Mouse (Mus musculus): ENCODE measurements around the gene Npr1. TPM values are rescaled to one million over a fixed set of nuclear protein-coding genes. Genes with fewer than 3 reads are reported as not detected.

The Npr1 gene
- polyA plus RNA-seq, 1 experiment from 2014 or later: 3.0 TPM

DNA sequence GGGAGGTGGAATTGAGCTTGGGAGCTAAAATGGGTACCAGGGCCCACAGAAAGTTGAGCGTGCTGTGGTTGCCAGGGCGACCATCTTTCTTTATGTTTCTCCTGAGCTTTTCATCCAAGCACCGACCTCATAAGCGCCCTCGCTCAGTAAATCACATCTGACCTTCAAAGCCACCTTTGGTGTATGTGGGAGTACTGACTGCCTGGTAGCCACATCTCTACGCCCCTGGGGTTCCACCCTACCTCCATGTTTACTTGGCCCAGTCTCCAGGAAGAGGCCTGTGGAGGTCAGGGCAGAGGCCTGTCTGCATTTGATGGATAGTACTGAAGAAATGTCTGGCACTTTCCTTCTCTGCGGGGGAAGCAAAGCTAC is 18.6 kb downstream of the Npr1 start:
- Histone ChIP-seq H3K9me3 (no peaks in the 10 kb centered on the region), H3K36me3 (no peaks in the 10 kb centered on the region), H3K27me3 (ENCODE audit: insufficient read depth, poor library complexity, severe bottlenecking) (no peaks in the 10 kb centered on the region), H3K4me1 (replicated peaks) (peaks cover 38% of the 10 kb centered on the region), H3K27ac (peak overlapping the region; percentile 96), H3K4me3 (peak overlapping the region; percentile 50)
- DNase-seq (ENCODE audit: low spot score): no peak
- 35% methylated on average over 7 of the region's 7 CpGs for WGBS

DNA sequence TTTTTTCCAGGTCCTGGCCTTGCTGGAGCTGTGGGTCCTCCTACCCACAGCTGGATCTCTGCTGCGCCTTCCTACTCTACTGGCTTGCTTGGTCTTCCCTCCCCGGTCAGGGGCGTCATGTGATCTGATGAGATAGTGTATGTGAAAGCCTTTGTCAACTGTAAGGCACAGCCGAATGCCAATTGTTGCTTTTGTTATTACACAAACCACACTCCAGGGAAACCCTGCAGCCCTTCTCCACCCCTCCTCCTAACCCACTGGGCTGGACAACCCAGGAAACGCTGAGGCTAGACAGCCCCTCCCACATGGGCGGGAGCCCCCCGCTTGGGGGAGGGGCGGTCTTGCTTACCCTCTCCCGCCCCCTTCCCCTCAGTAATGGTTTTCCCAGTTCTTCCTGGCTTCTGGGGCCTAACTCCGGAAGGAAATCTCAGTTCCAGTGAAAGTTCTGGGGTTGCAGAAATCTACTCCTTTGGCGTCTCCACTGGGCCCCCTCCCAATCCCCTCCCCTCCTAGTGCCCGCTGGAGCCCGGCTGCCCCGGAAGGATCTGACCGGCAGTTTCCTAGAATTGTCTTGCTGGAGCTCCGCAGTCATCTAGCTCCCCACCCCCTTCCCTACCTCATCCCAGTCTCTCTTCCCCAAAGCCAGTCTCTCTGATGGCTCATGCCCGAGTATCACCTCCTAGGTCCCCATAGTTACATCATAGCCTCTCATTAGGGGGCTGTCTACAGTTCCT is 19.1 kb downstream of the Npr1 start:
- Histone ChIP-seq H3K27me3 (ENCODE audit: insufficient read depth, poor library complexity, severe bottlenecking) (no peaks in the 10 kb centered on the region), H3K4me3 (peak overlapping the region; percentile 50), H3K36me3 (no peaks in the 10 kb centered on the region), H3K4me1 (replicated peaks) (peaks cover 37% of the 10 kb centered on the region), H3K27ac (peak overlapping the region; percentile 96), H3K9me3 (no peaks in the 10 kb centered on the region)
- under 1% methylated on average over 17 of the region's 17 CpGs for WGBS
- peak; percentile 88 for DNase-seq (ENCODE audit: low spot score)

DNA sequence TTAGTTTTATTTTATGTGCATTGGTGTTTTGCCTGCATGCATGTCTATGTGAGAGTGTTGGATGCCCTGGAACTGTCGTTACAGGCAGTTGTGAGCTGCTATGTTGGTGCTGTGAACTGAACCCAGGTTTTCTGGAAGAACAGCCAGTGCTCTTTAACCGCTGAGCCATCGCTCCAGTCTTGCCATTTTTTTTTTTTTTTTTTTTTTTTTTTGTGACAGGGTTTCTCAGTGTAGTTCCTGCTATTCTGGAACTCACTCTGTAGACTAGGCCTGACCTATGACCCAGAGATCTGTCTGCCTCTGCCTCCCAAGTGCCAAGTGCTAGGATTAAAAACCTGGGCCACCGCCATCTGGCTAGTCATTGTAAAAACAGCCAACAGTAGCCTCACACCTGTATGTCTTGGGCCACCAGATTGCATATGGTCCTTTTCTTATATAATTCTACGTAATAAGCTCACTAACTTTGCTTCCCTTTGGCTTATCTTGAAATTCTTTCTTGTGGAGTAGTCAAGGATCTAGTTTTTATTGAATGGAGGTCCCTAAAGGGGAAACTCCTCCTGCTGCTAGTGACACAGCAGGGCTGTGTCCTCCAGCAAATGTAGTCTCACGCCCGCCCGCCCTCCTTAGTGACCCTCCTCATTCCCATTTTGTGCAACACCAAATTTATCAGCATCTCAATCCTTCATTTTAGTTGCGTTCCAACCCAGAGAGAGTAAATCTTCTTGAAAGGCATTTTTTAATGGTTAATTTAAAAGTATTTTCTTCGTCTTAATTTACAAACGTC is 20.1 kb downstream of the Npr1 start:
- H3K4me1 ChIP-seq (replicated peaks): peaks cover 27% of the 10 kb centered on the region
- no peak for DNase-seq (ENCODE audit: low spot score)
- no peaks in the 10 kb centered on the region for H3K9me3 ChIP-seq
- H3K36me3 ChIP-seq: no peaks in the 10 kb centered on the region
- peak overlapping the region; percentile 96 for H3K27ac ChIP-seq
- WGBS: 64% methylated on average over 11 of the region's 11 CpGs
- peak overlapping the region; percentile 50 for H3K4me3 ChIP-seq
- no peaks in the 10 kb centered on the region for H3K27me3 ChIP-seq (ENCODE audit: insufficient read depth, poor library complexity, severe bottlenecking)

DNA sequence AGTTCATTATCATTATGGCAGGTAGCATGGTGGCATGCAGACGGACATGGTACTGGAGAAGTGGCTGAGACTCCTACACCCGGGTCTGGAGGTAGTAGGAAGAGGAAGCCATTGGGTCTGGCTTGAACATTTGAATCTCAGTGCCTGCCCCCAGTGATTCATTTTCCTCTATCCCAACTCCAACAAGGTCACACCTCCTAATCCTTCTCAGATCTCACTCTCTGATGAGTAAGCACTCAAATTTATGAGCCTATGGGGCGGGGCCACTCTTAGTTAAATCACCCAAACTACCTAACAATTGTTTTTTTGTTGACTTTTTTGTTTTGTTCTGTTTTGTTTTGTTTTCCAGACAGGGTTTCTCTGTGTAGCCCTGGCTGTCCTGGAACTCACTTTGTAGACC is 21.7 kb downstream of the Npr1 start:
- no peak overlapping the region for H3K27ac ChIP-seq
- H3K36me3 ChIP-seq: no peaks in the 10 kb centered on the region
- H3K4me3 ChIP-seq: no peak overlapping the region
- WGBS: 87% methylated on average over 3 of the region's 3 CpGs
- no peaks in the 10 kb centered on the region for H3K27me3 ChIP-seq (ENCODE audit: insufficient read depth, poor library complexity, severe bottlenecking)
- DNase-seq (ENCODE audit: low spot score): no peak
- H3K9me3 ChIP-seq: no peaks in the 10 kb centered on the region
- peaks cover 26% of the 10 kb centered on the region for H3K4me1 ChIP-seq (replicated peaks)

DNA sequence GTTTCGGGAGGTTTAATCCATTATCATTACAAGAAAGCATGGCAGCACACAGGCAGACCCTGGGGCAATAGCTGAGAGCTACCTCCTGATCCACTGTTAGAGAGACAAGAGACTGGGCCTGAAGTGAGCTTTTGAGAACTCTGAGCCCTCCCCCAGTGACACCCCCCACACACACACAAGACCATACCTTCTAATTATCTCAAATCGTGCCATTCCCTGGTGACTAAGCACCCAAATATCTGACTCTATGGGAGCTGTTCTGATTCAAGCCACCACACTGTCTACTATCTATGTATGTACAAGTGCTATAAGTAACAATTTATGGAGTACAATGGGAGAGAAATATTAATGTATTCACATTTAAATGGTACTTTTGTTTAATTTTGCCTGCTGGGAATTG is 24.9 kb downstream of the Npr1 start:
- Histone ChIP-seq H3K4me3 (no peak overlapping the region), H3K27me3 (ENCODE audit: insufficient read depth, poor library complexity, severe bottlenecking) (no peaks in the 10 kb centered on the region), H3K4me1 (replicated peaks) (peaks cover 3% of the 10 kb centered on the region), H3K36me3 (no peaks in the 10 kb centered on the region), H3K27ac (no peak overlapping the region), H3K9me3 (no peaks in the 10 kb centered on the region)
- no peak for DNase-seq (ENCODE audit: low spot score)
- 93% methylated on average over 2 of the region's 2 CpGs for WGBS

DNA sequence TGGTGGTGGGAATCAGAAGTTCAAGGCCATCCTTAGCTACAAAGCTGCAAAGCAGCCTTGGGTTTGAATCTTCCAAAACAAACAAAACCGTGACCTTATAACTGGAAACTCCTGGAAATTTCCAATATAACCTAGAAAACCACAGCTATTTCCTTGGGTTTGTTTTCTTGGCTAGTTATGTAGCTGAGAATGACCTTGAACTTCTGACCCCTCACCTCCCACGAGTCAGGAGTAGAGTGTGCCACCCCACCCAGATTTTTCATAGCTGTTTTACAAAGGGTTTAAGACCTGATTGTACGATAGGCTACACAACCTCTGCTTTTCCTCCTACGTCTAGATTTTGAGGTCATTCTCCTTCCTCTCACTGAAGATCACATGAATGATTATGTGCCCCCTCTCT is 28.5 kb downstream of the Npr1 start:
- H3K36me3 ChIP-seq: no peaks in the 10 kb centered on the region
- WGBS: 84% methylated on average over 4 of the region's 4 CpGs
- H3K4me1 ChIP-seq (replicated peaks): peaks cover 8% of the 10 kb centered on the region
- DNase-seq (ENCODE audit: low spot score): no peak
- H3K27ac ChIP-seq: no peak overlapping the region
- no peaks in the 10 kb centered on the region for H3K9me3 ChIP-seq
- no peak overlapping the region for H3K4me3 ChIP-seq
- no peaks in the 10 kb centered on the region for H3K27me3 ChIP-seq (ENCODE audit: insufficient read depth, poor library complexity, severe bottlenecking)

DNA sequence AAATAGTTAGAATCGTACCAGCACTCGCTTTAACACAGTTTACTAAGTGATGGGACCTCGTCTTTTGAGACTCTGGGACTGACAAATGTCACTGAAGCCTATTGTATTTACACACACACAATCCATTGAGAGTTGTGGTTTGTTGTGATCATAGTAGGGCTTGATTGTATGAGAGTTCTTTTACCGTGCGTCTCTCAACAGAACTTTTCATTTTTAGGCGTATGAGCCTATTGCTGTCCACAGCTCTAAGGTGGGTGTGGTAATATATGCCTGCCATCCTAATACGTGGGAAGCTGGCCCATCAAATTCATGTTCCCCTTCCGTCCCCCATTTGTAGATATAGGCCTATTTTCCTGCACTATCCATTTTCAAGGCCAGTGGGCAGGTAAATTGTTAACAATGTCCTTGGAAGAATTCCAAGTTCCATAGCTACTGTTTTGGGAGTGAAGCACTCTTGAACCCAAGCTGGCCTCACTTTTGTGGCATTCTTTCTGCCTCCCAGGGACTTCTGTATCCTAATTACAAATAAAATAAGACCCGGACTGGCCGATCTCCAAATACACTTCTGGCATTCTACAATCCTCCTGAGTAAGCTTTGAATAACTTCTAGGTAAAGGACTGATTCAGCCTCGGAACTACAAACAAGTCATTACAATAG is 31.5 kb downstream of the Npr1 start:
- peak overlapping the region; percentile 99 for H3K27ac ChIP-seq
- H3K27me3 ChIP-seq (ENCODE audit: insufficient read depth, poor library complexity, severe bottlenecking): no peaks in the 10 kb centered on the region
- peaks cover 13% of the 10 kb centered on the region for H3K36me3 ChIP-seq
- 61% methylated on average over 11 of the region's 11 CpGs for WGBS
- no peak for DNase-seq (ENCODE audit: low spot score)
- peaks cover 31% of the 10 kb centered on the region for H3K4me1 ChIP-seq (replicated peaks)
- H3K4me3 ChIP-seq: peak overlapping the region; percentile 82
- no peaks in the 10 kb centered on the region for H3K9me3 ChIP-seq

DNA sequence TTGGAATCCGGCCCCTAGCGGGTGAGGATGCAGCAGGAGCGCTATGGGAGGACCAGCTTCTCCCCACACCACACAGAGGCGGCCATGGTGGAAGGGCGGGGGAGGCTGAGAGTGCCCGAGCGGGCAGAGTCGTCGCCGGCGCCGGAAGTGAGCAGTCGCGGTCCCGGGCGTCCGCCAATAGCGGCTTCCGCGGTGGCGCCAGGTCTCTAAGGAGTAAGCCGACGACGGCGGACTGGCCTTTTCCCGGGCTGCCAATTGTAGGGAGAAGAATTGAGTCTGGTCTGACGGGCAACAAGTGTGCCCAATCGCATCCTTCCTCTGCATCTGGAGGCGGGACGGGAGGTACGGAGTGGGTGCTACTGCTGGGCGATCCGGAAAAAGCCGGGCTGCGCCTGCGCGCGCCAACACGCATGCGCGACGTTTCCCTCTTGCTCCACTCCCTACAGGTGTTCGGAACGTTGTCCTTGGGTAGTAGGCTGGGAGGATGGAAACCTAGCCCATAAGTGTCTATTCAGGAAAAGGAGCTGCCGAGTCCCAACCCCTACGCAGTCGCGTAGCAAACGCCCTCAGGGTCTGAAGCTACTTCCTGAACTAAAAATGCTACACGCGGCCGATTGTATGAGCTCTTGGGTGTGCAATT is 32.2 kb downstream of the Npr1 start, which contains the start of gene Ints3:
Gene Ints3, minus strand, starts transcription at position 242 of the 640 bp plus-strand sequence.
- Histone ChIP-seq H3K9me3 (no peaks in the 10 kb centered on the region), H3K4me1 (replicated peaks) (peaks cover 34% of the 10 kb centered on the region), H3K4me3 (peak within 1 kb of the TSS; percentile 82), H3K27me3 (ENCODE audit: insufficient read depth, poor library complexity, severe bottlenecking) (no peaks in the 10 kb centered on the region), H3K27ac (peak within 1 kb of the TSS; percentile 99), H3K36me3 (peaks cover 18% of the 10 kb centered on the region)
- DNase-seq (ENCODE audit: low spot score): peak; percentile 99
- 1% methylated on average over 52 of the region's 52 CpGs for WGBS

DNA sequence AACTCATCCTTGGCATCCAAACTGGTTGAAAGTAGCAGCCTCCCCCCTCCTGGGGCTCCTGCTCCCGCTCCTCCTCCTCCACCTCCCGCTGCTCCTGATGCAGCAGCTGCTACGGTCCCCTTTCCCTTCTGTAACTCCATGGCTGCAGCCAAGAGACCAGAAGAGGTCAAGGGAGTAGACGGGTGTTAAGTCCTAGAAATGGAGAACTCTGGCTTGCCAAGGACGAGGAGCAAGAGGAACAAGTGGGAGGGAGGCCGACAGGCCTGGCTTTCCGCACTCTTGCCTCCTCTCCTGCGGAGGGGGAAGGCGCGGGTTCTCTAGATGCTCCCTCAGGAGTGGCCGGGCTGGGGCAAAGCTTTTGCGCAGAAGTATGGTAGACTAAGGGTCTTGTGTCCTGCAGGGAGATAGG is 32.9 kb downstream of the Npr1 start:
- Histone ChIP-seq H3K4me3 (peak overlapping the region; percentile 82), H3K4me1 (replicated peaks) (peaks cover 41% of the 10 kb centered on the region), H3K36me3 (peaks cover 24% of the 10 kb centered on the region), H3K9me3 (no peaks in the 10 kb centered on the region), H3K27ac (peak overlapping the region; percentile 99), H3K27me3 (ENCODE audit: insufficient read depth, poor library complexity, severe bottlenecking) (no peaks in the 10 kb centered on the region)
- DNase-seq (ENCODE audit: low spot score): no peak
- 0% methylated on average over 12 of the region's 12 CpGs for WGBS

DNA sequence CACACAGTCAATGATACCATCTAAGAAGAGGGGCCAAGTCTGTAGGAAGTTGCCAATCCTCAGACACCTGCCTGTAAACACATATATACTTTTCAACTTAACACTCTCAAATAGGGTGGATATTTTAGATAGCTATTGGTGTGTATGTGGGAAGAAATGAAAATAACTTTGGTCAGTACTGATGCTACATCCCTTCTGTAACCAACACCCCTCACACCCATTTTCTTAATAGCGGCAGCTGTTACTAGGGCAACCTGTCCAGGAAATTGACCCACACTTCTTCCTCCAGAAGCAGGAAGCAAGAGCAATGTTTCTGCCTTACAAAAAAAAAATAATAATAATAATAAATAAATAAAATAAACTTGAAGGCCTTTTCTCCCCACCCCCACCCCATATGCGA is 33.3 kb downstream of the Npr1 start:
- H3K36me3 ChIP-seq: peaks cover 24% of the 10 kb centered on the region
- no peaks in the 10 kb centered on the region for H3K9me3 ChIP-seq
- H3K27me3 ChIP-seq (ENCODE audit: insufficient read depth, poor library complexity, severe bottlenecking): no peaks in the 10 kb centered on the region
- no peak for DNase-seq (ENCODE audit: low spot score)
- H3K4me3 ChIP-seq: peak overlapping the region; percentile 82
- H3K4me1 ChIP-seq (replicated peaks): peaks cover 45% of the 10 kb centered on the region
- WGBS: 21% methylated on average over 2 of the region's 2 CpGs
- peak overlapping the region; percentile 99 for H3K27ac ChIP-seq

DNA sequence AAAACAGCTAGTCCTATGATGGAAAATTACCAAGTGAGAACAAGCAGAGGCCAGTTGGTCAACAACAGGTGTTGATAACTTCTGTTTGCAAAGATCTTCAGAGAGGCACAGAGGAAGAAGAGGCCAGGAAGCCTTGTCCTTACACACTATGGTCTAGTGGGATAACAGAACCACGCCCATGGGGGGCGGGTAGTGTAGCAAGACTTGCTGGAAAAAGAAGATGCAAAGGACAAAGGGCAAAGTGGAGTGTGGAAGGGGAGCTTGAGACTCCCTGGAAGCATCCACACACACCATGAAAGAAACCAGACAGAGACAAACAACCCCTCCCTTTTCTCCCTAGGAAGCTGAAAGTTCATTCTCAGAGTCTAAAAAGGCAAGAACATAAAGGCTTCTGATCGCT is 36.1 kb downstream of the Npr1 start:
- no peak overlapping the region for H3K27ac ChIP-seq
- H3K4me3 ChIP-seq: no peak overlapping the region
- peaks cover 43% of the 10 kb centered on the region for H3K36me3 ChIP-seq
- DNase-seq (ENCODE audit: low spot score): no peak
- no peaks in the 10 kb centered on the region for H3K27me3 ChIP-seq (ENCODE audit: insufficient read depth, poor library complexity, severe bottlenecking)
- no peaks in the 10 kb centered on the region for H3K9me3 ChIP-seq
- 86% methylated on average over 3 of the region's 3 CpGs for WGBS
- peaks cover 48% of the 10 kb centered on the region for H3K4me1 ChIP-seq (replicated peaks)

DNA sequence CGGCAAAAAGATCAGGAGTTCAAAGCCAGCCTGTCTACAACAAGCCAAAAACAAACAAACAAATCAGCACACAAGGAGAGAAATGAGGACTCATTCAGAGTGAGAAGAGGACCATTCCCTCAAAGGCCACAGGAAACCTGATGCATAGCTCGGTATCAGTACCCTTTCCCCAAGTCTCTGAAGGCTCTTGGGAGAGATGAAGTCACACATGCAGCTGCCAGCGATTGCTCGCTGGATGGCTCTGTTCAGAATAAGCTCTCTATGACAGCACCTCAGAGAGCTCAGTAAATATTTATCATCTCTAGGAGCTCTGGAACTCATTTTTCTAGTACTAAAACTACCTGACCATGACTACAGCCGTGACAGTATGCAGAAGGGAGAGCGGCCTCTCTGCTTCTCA is 37.5 kb downstream of the Npr1 start:
- no peak for DNase-seq (ENCODE audit: low spot score)
- WGBS: 84% methylated on average over 6 of the region's 6 CpGs
- H3K27me3 ChIP-seq (ENCODE audit: insufficient read depth, poor library complexity, severe bottlenecking): no peaks in the 10 kb centered on the region
- peaks cover 44% of the 10 kb centered on the region for H3K4me1 ChIP-seq (replicated peaks)
- peaks cover 54% of the 10 kb centered on the region for H3K36me3 ChIP-seq
- no peak overlapping the region for H3K27ac ChIP-seq
- H3K9me3 ChIP-seq: no peaks in the 10 kb centered on the region
- H3K4me3 ChIP-seq: no peak overlapping the region

Data from hindbrain, embryonic 10.5 days (tissue).